Mouse (Mus musculus) heart, postnatal 0 days (tissue): ENCODE results near the gene Cds1. TPM values are rescaled to one million over a fixed set of nuclear protein-coding genes. Genes with fewer than 3 reads are reported as not detected.

Source experiments
- ATAC-seq: fragments of 200-750 bp; cut with Nextera tagmentation; 2 replicates; pipeline ENCODE4 v1.8.0; 2017; ENCODE audit warnings: low read depth, moderate number of reproducible peaks, moderate library complexity; ENCODE audit not compliant: insufficient read depth
- DNase-seq: peaks from one replicate; pipeline ENCODE4 v3.0.0-alpha.2; 2016; ENCODE audit warnings: low spot score
- H3K27ac ChIP-seq: fragments of 300-500 bp; sonication (generic); 2 replicates; pipeline ENCODE4 v1.5.1; 2014; ENCODE audit warnings: low read depth, mild to moderate bottlenecking
- H3K27me3 ChIP-seq: fragments of 300-500 bp; sonication (generic); 2 replicates; pipeline ENCODE4 v1.6.1; 2014; ENCODE audit warnings: low read length, mixed read lengths; ENCODE audit not compliant: control insufficient read depth, insufficient read depth
- H3K36me3 ChIP-seq: fragments of 300-500 bp; sonication (generic); replicated peaks from 2 replicates; pipeline ENCODE4 v1.6.1; 2014; ENCODE audit warnings: low read length, mixed read lengths; ENCODE audit not compliant: control insufficient read depth, insufficient read depth
- H3K4me1 ChIP-seq: fragments of 300-500 bp; sonication (generic); 2 replicates; pipeline ENCODE4 v1.6.1; 2014; ENCODE audit warnings: antibody characterized with exemption; ENCODE audit not compliant: control insufficient read depth, insufficient read depth
- H3K4me2 ChIP-seq: fragments of 300-500 bp; sonication (generic); 2 replicates; pipeline ENCODE4 v1.6.1; 2014; ENCODE audit warnings: low read depth, mild to moderate bottlenecking, low read length, moderate library complexity
- H3K4me3 ChIP-seq: fragments of 300-500 bp; sonication (generic); 2 replicates; pipeline ENCODE4 v1.5.1; 2014; ENCODE audit warnings: low read depth, low read length
- H3K9ac ChIP-seq: fragments of 300-500 bp; sonication (generic); replicated peaks from 2 replicates; pipeline ENCODE4 v1.6.1; 2014; ENCODE audit warnings: low read depth, low read length, mixed read lengths
- H3K9me3 ChIP-seq: fragments of 300-500 bp; sonication (generic); replicated peaks from 2 replicates; pipeline ENCODE4 v1.6.1; 2016; ENCODE audit warnings: low read length; ENCODE audit not compliant: control insufficient read depth
- CTCF ChIP-seq: IDR thresholded peaks from 2 replicates; pipeline ENCODE4 v1.5.1; 2016; ENCODE audit warnings: antibody characterized with exemption, control low read depth, low read depth
- EP300 ChIP-seq: IDR thresholded peaks from 2 replicates; pipeline ENCODE4 v1.6.1; 2016; ENCODE audit warnings: antibody characterized with exemption, low read depth
- WGBS: fragments of 180-500 bp; shearing (Covaris S2); extraction: QIAGEN DNeasy Blood & Tissue Kit; methylation state at CpG from one replicate; pipeline ENCODE4 v1.1.7; 2014; 5-methylcytosine and 5-hydroxymethylcytosine counted together
- polyA plus RNA-seq: library from polyadenylated mRNA; unstranded; fragments of >200 nt; fragmentation: Nextera tagmentation; extraction: Ambion mirVana; gene quantifications from 2 replicates; pipeline ENCODE4 v1.2.1, GENCODE M21; 2015
- total RNA-seq: library from RNA; depleted of rRNA; stranded (reverse); fragments of >200 nt; gene quantifications from 2 replicates; pipeline ENCODE4 v1.2.3, GENCODE M21; 2014; ENCODE audit warnings: low replicate concordance

Cds1 gene
- total and polyA plus RNA-seq, 2 experiments from 2014 or later: 0.45 to 7.0 TPM

DNA sequence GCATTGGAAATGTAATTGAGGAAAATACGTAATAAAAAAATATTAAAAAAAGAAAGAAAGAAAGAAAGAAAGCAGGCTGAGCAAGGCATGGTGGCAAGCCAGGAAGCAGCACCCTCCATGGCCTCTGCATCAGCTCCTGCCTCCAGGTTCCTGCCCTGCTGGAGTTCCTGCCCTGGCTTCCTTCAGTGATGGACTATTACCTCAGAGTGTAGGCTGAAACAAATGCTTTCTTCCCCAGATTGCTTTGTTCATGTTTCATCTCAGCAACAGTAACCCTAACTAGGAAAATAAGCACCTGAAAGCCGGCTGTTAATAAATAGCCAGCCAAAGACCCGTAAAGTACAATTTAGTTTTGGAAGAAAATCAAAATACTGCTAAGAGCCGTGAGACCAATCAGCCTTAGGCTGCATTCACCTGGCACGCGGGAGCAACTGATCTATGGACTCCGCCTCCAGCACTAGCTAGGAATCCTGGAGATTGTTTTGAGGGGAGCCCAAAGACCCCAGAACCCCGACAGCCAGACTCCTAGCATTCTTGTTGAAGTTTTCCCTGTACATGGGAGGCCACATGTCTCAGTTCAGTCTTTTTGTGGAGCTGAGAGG is 36.5 kb upstream of the Cds1 start:
- Histone ChIP-seq H3K27ac (no peak overlapping the region), H3K4me1 (no peaks in the 10 kb centered on the region), H3K9me3 (no peaks in the 10 kb centered on the region), H3K9ac (no peak overlapping the region), H3K36me3 (no peaks in the 10 kb centered on the region), H3K4me3 (no peak overlapping the region), H3K4me2 (no peak overlapping the region), H3K27me3 (no peaks in the 10 kb centered on the region)
- ATAC-seq (no peak), DNase-seq (no peak)
- 77% methylated on average over 8 of the region's 8 CpGs for WGBS
- TF ChIP-seq EP300 (no peak), CTCF (no peak)

DNA sequence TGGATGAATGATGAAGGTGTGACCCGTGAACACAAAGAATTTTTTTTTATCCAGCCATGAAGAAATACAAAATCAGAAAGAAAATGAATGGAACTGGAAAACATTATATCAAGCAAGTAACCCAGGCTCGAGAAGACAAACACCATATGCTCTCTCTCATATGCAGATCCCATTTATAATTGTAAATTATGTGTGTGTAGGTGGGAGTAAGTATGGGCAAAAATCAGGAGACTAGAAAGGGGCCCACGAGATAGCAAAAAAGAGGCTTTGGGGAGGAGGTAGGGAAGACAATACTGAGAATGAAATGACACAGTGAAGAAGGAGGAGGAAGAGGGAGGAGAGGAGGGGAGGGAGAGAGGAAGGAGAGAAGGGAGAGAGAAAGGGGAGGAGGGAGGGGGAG is 27.6 kb upstream of the Cds1 start:
- H3K27me3 ChIP-seq: no peaks in the 10 kb centered on the region
- no peaks in the 10 kb centered on the region for H3K4me1 ChIP-seq
- no peak overlapping the region for H3K4me2 ChIP-seq
- DNase-seq (no peak), ATAC-seq (no peak)
- H3K4me3 ChIP-seq: no peak overlapping the region
- no peaks in the 10 kb centered on the region for H3K9me3 ChIP-seq
- no peaks in the 10 kb centered on the region for H3K36me3 ChIP-seq
- no peak for TF ChIP-seq CTCF
- no peak for TF ChIP-seq EP300
- H3K9ac ChIP-seq: no peak overlapping the region
- H3K27ac ChIP-seq: no peak overlapping the region
- 61% methylated on average over 3 of the region's 3 CpGs for WGBS

DNA sequence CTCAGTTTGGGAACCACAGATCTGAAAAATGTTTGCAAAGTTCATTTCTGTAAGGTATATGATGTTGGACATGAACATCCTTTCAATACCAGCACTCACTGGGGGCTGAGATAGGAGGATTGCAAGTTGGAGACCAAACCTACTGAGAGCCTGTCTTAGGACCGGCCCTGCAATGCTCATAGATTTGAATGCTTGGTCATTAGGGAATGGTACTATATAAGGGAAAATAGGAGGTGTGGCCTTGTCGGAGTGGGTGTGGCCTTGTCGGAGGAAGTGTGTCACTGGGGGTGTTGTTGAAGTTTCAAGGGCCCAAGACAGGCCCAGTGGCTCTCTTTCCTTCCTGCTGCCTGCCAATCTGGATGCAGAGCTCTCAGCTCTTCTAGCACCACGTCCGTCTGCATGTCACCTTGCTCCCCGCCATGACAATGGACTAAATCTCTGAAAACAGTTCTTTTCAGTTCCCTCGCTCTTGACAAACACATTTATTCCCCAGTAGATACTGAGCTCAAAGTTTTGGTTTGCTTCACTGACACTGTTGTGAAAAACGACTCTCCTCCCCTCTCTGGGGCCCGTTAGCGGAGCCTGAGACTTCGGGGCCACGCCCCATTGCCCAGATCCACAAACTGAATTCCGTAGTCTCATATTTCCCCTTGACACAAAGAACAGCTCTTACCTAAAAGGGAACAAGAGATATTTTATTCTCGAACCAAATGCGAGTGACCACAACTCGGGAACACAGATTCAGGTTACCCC is 24.3 kb upstream of the Cds1 start:
- no peaks in the 10 kb centered on the region for H3K9me3 ChIP-seq
- no peak overlapping the region for H3K27ac ChIP-seq
- no peak overlapping the region for H3K9ac ChIP-seq
- H3K36me3 ChIP-seq: no peaks in the 10 kb centered on the region
- H3K27me3 ChIP-seq: no peaks in the 10 kb centered on the region
- H3K4me3 ChIP-seq: no peak overlapping the region
- no peak overlapping the region for H3K4me2 ChIP-seq
- H3K4me1 ChIP-seq: no peaks in the 10 kb centered on the region
- WGBS: 84% methylated on average over 16 of the region's 16 CpGs
- TF ChIP-seq EP300: no peak
- TF ChIP-seq CTCF: no peak
- DNase-seq: no peak
- ATAC-seq: no peak

DNA sequence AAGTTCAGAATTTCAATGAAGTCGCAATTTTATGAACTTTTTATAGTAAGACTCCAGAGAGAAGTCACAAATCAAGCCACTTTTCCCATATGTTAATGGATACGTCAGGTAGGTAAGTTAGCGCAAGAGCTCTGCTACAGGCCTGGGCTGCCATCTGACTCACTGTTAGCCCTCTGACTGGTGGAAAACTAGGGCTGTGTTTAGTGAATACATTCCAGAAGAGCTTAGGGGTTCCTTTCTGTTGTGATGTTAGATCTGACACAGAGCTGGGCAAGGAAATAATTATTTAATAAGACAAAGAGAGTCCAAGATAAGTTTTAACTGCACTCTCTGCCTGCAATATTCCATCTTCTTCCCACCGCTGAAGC is 23.7 kb upstream of the Cds1 start:
- no peak overlapping the region for H3K27ac ChIP-seq
- DNase-seq: no peak
- no peaks in the 10 kb centered on the region for H3K27me3 ChIP-seq
- H3K4me2 ChIP-seq: no peak overlapping the region
- H3K9me3 ChIP-seq: no peaks in the 10 kb centered on the region
- H3K4me3 ChIP-seq: no peak overlapping the region
- H3K4me1 ChIP-seq: no peaks in the 10 kb centered on the region
- no peak for ATAC-seq
- 93% methylated on average over 4 of the region's 4 CpGs for WGBS
- H3K9ac ChIP-seq: no peak overlapping the region
- TF ChIP-seq EP300: no peak
- no peak for TF ChIP-seq CTCF
- no peaks in the 10 kb centered on the region for H3K36me3 ChIP-seq

DNA sequence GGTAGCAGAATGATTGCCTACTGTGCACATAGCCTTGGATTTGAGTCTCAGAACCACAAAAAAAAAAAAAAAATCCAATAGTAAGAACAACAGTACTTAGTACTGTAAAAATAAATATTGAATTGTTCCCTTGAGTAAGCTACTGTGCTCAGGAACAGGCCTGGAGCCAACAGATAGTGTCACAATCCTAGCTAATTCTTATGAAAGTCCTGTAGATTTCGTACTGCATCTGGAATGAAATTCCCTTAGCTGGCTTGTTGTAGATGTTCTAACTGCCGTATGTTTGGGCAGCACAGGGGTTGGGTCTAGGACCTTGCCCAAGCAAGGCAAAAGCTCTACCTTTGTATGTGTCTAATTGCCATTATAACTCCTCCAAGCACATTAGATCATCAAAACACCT is 22.9 kb upstream of the Cds1 start:
- 71% methylated on average over 2 of the region's 2 CpGs for WGBS
- Histone ChIP-seq H3K4me1 (no peaks in the 10 kb centered on the region), H3K36me3 (no peaks in the 10 kb centered on the region), H3K27me3 (no peaks in the 10 kb centered on the region), H3K4me2 (no peak overlapping the region), H3K9ac (no peak overlapping the region), H3K27ac (no peak overlapping the region), H3K9me3 (no peaks in the 10 kb centered on the region), H3K4me3 (no peak overlapping the region)
- DNase-seq: no peak
- TF ChIP-seq EP300 (no peak), CTCF (no peak)
- no peak for ATAC-seq

DNA sequence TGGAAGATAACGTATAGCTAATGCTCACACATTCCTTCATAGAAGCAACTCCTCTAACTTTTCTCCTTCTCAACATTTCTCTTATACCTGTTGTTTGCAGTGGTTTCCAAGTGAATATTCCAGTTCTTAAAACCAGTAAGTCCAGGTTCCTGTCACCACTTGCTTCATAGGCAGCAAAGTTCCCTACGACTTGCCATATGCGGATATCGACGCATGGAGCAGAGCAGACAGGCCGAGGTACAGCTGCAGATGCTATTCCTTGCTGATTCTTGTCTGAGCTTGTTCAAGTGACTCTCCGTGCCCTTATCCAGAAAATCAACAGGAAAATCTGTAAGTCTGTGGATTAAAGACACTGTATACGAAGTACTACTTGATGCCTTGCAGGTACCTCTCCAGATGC is 22.5 kb upstream of the Cds1 start:
- Histone ChIP-seq H3K27me3 (no peaks in the 10 kb centered on the region), H3K36me3 (no peaks in the 10 kb centered on the region), H3K9ac (no peak overlapping the region), H3K27ac (no peak overlapping the region), H3K4me3 (no peak overlapping the region), H3K4me2 (no peak overlapping the region), H3K9me3 (no peaks in the 10 kb centered on the region), H3K4me1 (no peaks in the 10 kb centered on the region)
- 80% methylated on average over 8 of the region's 8 CpGs for WGBS
- DNase-seq: no peak
- ATAC-seq: no peak
- TF ChIP-seq EP300 (no peak), CTCF (no peak)
